Mouse (Mus musculus) brain, adult 2 months (tissue): Measurements from ENCODE around the gene Chn2.

Experiments used
- DNase-seq: peaks from one replicate; pipeline ENCODE4 v3.0.0; 2011; ENCODE audit warnings: low read depth, low spot score

Gene Chn2

GRCm38 (mm10) chr6:54071478-54071877 lies 32.1 kb downstream of the Chn2 start:
- DNase-seq, result peak; percentile 78

- DNase-seq, result peak; percentile 56
These were observed 35.1 kb downstream of the Chn2 start for GRCm38 (mm10) chr6:54074454-54074853.

GRCm38 (mm10) chr6:54075419-54075818 lies 36.1 kb downstream of the Chn2 start:
- peak; percentile 91 for DNase-seq

- DNase-seq, result peak; percentile 82
These were observed 37.3 kb downstream of the Chn2 start for GRCm38 (mm10) chr6:54076625-54077024.

- no peak for DNase-seq
These were observed 38.9 kb downstream of the Chn2 start for GRCm38 (mm10) chr6:54078269-54078668.

- peak; percentile 98 for DNase-seq
These were observed 40.5 kb downstream of the Chn2 start for GRCm38 (mm10) chr6:54079881-54080280.

GRCm38 (mm10) chr6:54080518-54081285 lies 41.3 kb downstream of the Chn2 start:
- peak; percentile 43 for DNase-seq

- peak; percentile 71 for DNase-seq
These were observed 43.2 kb downstream of the Chn2 start for GRCm38 (mm10) chr6:54082576-54082975.

GRCm38 (mm10) chr6:54084046-54084445 lies 44.7 kb downstream of the Chn2 start:
- DNase-seq, result no peak

- DNase-seq, result no peak
These were observed 45.7 kb downstream of the Chn2 start for GRCm38 (mm10) chr6:54085009-54085408.

GRCm38 (mm10) chr6:54088168-54088567 lies 48.8 kb downstream of the Chn2 start:
- DNase-seq, result no peak

- DNase-seq, result no peak
These were observed 51.5 kb downstream of the Chn2 start for GRCm38 (mm10) chr6:54090822-54091221.

- DNase-seq, result no peak
These were observed 53.6 kb downstream of the Chn2 start for GRCm38 (mm10) chr6:54092920-54093319.

- DNase-seq, result no peak
These were observed 56.9 kb downstream of the Chn2 start for GRCm38 (mm10) chr6:54096147-54096761.

- DNase-seq, result peak; percentile 67
These were observed 57.5 kb downstream of the Chn2 start for GRCm38 (mm10) chr6:54096836-54097235.

GRCm38 (mm10) chr6:54098339-54098738 lies 59.0 kb downstream of the Chn2 start:
- DNase-seq, result no peak

- DNase-seq, result no peak
These were observed 60.3 kb downstream of the Chn2 start for GRCm38 (mm10) chr6:54099659-54100058.

GRCm38 (mm10) chr6:54102210-54102609 lies 62.9 kb downstream of the Chn2 start:
- DNase-seq, result no peak

- no peak for DNase-seq
These were observed 64.1 kb downstream of the Chn2 start for GRCm38 (mm10) chr6:54103276-54103975.

- peak; percentile 83 for DNase-seq
These were observed 72.1 kb downstream of the Chn2 start for GRCm38 (mm10) chr6:54111416-54111984.

GRCm38 (mm10) chr6:54113338-54113737 lies 74.0 kb downstream of the Chn2 start:
- DNase-seq, result peak; percentile 61

- peak; percentile 67 for DNase-seq
These were observed 75.1 kb downstream of the Chn2 start for GRCm38 (mm10) chr6:54114412-54114811.
